Mouse (Mus musculus): ENCODE measurements around the gene Ak9. TPM values are rescaled to one million over a fixed set of nuclear protein-coding genes. Genes with fewer than 3 reads are reported as not detected.
A peak's percentile ranks its signal among the peaks of the same experiment; 100 is the strongest.

The Ak9 gene
- total and polyA plus RNA-seq, 3 experiments: 0.21 TPM; not detected in 2

DNA sequence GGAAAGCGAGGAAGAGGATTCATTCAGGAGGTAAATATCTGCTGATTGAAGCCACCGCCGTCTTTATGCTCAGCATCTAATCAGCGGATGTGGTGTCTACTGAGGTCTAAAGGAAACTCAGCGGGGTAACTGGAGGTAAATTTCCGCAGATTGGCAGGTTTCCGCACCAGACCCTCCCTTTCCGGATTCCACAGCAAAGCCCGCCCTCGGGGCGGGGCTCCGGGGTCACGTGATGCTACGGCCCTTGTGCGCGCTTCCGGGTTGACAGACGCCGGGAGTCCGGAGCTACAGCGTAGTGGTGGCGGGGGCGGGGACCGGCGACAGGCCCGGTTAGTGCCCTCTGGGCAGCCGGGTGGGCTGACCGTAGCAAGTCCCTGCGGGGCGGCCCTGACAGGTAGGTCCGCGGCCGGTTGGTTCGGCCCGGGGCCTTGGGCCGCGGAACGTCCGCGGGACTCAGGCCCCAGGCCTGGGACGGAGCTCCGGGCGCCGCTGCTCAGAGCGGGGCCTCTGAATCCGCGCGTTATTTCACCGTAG, 146.4 kb downstream of the Ak9 start, which contains the start of gene Zbtb24:
Gene Zbtb24 (plus strand): TSS at position 247 of the 534 bp plus-strand sequence.
- no peaks in the 10 kb centered on the region for H3K27me3 ChIP-seq (ENCODE audit: control insufficient read depth in 1 of 2, insufficient read depth in 2 of 2, low read length in 2 of 2)
- H3K27ac ChIP-seq (ENCODE audit: control insufficient read depth, low read depth, low read length): peak within 1 kb of the TSS; percentile 90
- H3K4me1 ChIP-seq (ENCODE audit: control insufficient read depth in 1 of 2, insufficient read depth in 2 of 2, low read length in 2 of 2): peaks cover 4 to 21% of the 10 kb centered on the region in 2 experiments
- peak; percentile 96 for DNase-seq (ENCODE audit: low read depth, low spot score)
- H3K9ac ChIP-seq (ENCODE audit: control insufficient read depth, low read depth, low read length, poor library complexity, severe bottlenecking): peak within 1 kb of the TSS; percentile 80
- H3K9me3 ChIP-seq (replicated peaks; ENCODE audit: insufficient read depth, low read length): no peaks in the 10 kb centered on the region
- H3K79me2 ChIP-seq (ENCODE audit: control insufficient read depth, insufficient read depth, low read length, poor library complexity): peaks cover 17% of the 10 kb centered on the region
- H3K4me3 ChIP-seq (ENCODE audit: control insufficient read depth in 1 of 2, insufficient read depth in 1 of 2, low read depth in 2 of 2, low read length in 2 of 2): peak within 1 kb of the TSS; percentile 77 to 97
- H3K36me3 ChIP-seq (ENCODE audit: control insufficient read depth in 1 of 2, insufficient read depth in 2 of 2, low read length in 2 of 2): peaks cover 0 to 12% of the 10 kb centered on the region in 2 experiments; a peak in 2 of 4 replicates
- no peak for TF ChIP-seq RAD21 (IDR thresholded peaks at IDR 0.05; ENCODE audit: low read depth, low read length)
- peak; percentile 57; the same call in 1 of the 2 replicates for TF ChIP-seq RCOR1 (IDR thresholded peaks at IDR 0.05; ENCODE audit: low read depth, low read length)
- peak; percentile 99 for TF ChIP-seq USF1 (IDR thresholded peaks at IDR 0.05; ENCODE audit: low read depth, low read length)
- no peak for TF ChIP-seq BHLHE40 (IDR thresholded peaks at IDR 0.05; ENCODE audit: borderline replicate concordance, low read depth, low read length)
- no peak for TF ChIP-seq E2F4 (IDR thresholded peaks at IDR 0.05; ENCODE audit: borderline replicate concordance, low read depth, low read length)
- no peak; the same call in 1 of the 2 replicates for TF ChIP-seq MAZ (IDR thresholded peaks at IDR 0.05; ENCODE audit: low read depth, low read length)
- peak; percentile 94 for TF ChIP-seq SIN3A (IDR thresholded peaks at IDR 0.05; ENCODE audit: low read length)
- TF ChIP-seq ELF1 (IDR thresholded peaks at IDR 0.05; ENCODE audit: low read depth, low read length): peak; percentile 100
- peak; percentile 46; the same call in 1 of the 2 replicates for TF ChIP-seq TCF12 (IDR thresholded peaks at IDR 0.05; ENCODE audit: low read depth, low read length)
- TF ChIP-seq MEF2A (IDR thresholded peaks at IDR 0.05; ENCODE audit: extremely low read depth, insufficient replicate concordance, low read depth, low read length, poor library complexity, severe bottlenecking): no peak
- TF ChIP-seq ETS1 (IDR thresholded peaks at IDR 0.05; ENCODE audit: low read depth, low read length): peak; percentile 61; the same call in 1 of the 2 replicates
- no peak for TF ChIP-seq JUND (IDR thresholded peaks at IDR 0.05; ENCODE audit: low read depth, low read length)
- TF ChIP-seq MYB (IDR thresholded peaks at IDR 0.05; ENCODE audit: low read depth, low read length): no peak
- TF ChIP-seq ZMIZ1 (IDR thresholded peaks at IDR 0.05; ENCODE audit: low read depth, low read length): peak; percentile 72
- TF ChIP-seq KAT2A (conservative IDR thresholded peaks at IDR 0.05; ENCODE audit: low read depth, low read length): no peak
- TF ChIP-seq GABPA (IDR thresholded peaks at IDR 0.05; ENCODE audit: low read depth, low read length): no peak
- TF ChIP-seq MXI1 (IDR thresholded peaks at IDR 0.05; ENCODE audit: low read depth, low read length): peak; percentile 51
- TF ChIP-seq USF2 (IDR thresholded peaks at IDR 0.05; ENCODE audit: borderline replicate concordance in 1 of 2, insufficient read depth in 1 of 2, low read depth in 1 of 2, low read length in 2 of 2): peak; percentile 74 to 95
- peak; percentile 62 to 85; a peak in 3 of 4 replicates for TF ChIP-seq POLR2A (IDR thresholded peaks at IDR 0.05; ENCODE audit: control insufficient read depth in 1 of 2, insufficient read depth in 1 of 2, low read depth in 1 of 2, low read length in 2 of 2, poor library complexity in 1 of 2)
- TF ChIP-seq ZKSCAN1 (IDR thresholded peaks at IDR 0.05; ENCODE audit: low read depth, low read length): no peak
- TF ChIP-seq MAFK (IDR thresholded peaks at IDR 0.05; ENCODE audit: borderline replicate concordance, low read depth, low read length): no peak
- peak; percentile 81 for TF ChIP-seq NELFE (IDR thresholded peaks at IDR 0.05; ENCODE audit: low read depth, low read length)
- peak; percentile 45; the same call in 1 of the 2 replicates for TF ChIP-seq POLR2AphosphoS2 (IDR thresholded peaks at IDR 0.05; ENCODE audit: low read length)
- peak; percentile 95 for TF ChIP-seq TBP (IDR thresholded peaks at IDR 0.05; ENCODE audit: low read depth, low read length)
- peak; percentile 85 for TF ChIP-seq HCFC1 (IDR thresholded peaks at IDR 0.05; ENCODE audit: low read depth, low read length)
- TF ChIP-seq SMC3 (IDR thresholded peaks at IDR 0.05; ENCODE audit: low read depth, low read length): no peak
- no peak for TF ChIP-seq ZNF384 (IDR thresholded peaks at IDR 0.05; ENCODE audit: low read depth, low read length)
- TF ChIP-seq CHD2 (IDR thresholded peaks at IDR 0.05; ENCODE audit: low read length): no peak
- TF ChIP-seq POLR2AphosphoS5 (IDR thresholded peaks at IDR 0.05; ENCODE audit: borderline replicate concordance, low read depth, low read length): no peak
- TF ChIP-seq MYC (IDR thresholded peaks at IDR 0.05; ENCODE audit: low read depth, low read length): no peak
- peak; percentile 41; the same call in 1 of the 2 replicates for TF ChIP-seq UBTF (IDR thresholded peaks at IDR 0.05; ENCODE audit: borderline replicate concordance, insufficient read depth, low read depth, low read length)
- TF ChIP-seq EP300 (IDR thresholded peaks at IDR 0.05; ENCODE audit: low read depth in 1 of 2, low read length in 2 of 2): no peak
- no peak for TF ChIP-seq NRF1 (IDR thresholded peaks at IDR 0.05; ENCODE audit: insufficient read depth, low read depth, low read length, poor library complexity, severe bottlenecking)
- TF ChIP-seq MAX (IDR thresholded peaks at IDR 0.05; ENCODE audit: low read length): peak; percentile 94
- peak; percentile 62 for TF ChIP-seq GATA1 (IDR thresholded peaks at IDR 0.05; ENCODE audit: low read depth, low read length)
- TF ChIP-seq ZC3H11A (IDR thresholded peaks at IDR 0.05; ENCODE audit: low read depth, low read length): no peak
- no peak for TF ChIP-seq TAL1 (IDR thresholded peaks at IDR 0.05; ENCODE audit: low read length)

All from MEL (cell line).